Mouse (Mus musculus): ENCODE results near the gene Cyp2u1.

Cyp2u1 gene

GRCm38 (mm10) chr3:131254991-131255390, 48.0 kb downstream of the Cyp2u1 start:
- DNase-seq (ENCODE audit: low spot score), result no peak

GRCm38 (mm10) chr3:131251601-131252000, 51.4 kb downstream of the Cyp2u1 start:
- no peak for DNase-seq (ENCODE audit: low spot score)

GRCm38 (mm10) chr3:131250978-131251377, 52.0 kb downstream of the Cyp2u1 start:
- no peak for DNase-seq (ENCODE audit: low spot score)

- no peak for DNase-seq (ENCODE audit: low spot score)
Observed at GRCm38 (mm10) chr3:131250283-131250682, 52.7 kb downstream of the Cyp2u1 start.

GRCm38 (mm10) chr3:131248444-131248843, 54.6 kb downstream of the Cyp2u1 start:
- no peak for DNase-seq (ENCODE audit: low spot score)

GRCm38 (mm10) chr3:131247851-131248250, 55.2 kb downstream of the Cyp2u1 start:
- no peak for DNase-seq (ENCODE audit: low spot score)

- no peak for DNase-seq (ENCODE audit: low spot score)
Observed at GRCm38 (mm10) chr3:131247447-131247846, 55.6 kb downstream of the Cyp2u1 start.

- no peak for DNase-seq (ENCODE audit: low spot score)
Observed at GRCm38 (mm10) chr3:131246579-131247046, 56.4 kb downstream of the Cyp2u1 start.

GRCm38 (mm10) chr3:131245766-131246578, 57.1 kb downstream of the Cyp2u1 start:
- peak; percentile 89 for DNase-seq (ENCODE audit: low spot score)

Data from retina, embryonic 14.5 days (tissue).